Mouse (Mus musculus) embryonic facial prominence, embryonic 13.5 days (tissue): ENCODE measurements at regions not wholly inside any gene's neighbourhood (a gene's known extent, or its start where the extent isn't known, plus 50 kb on each side); places are given as distances from the start of the nearest gene placed in this dataset.

ENCODE experiments used
- ATAC-seq: fragments of 200-750 bp; cut with Nextera tagmentation; 2 replicates; pipeline ENCODE4 v1.8.0; 2017; ENCODE audit warnings: low read depth; ENCODE audit not compliant: insufficient number of reproducible peaks, insufficient read depth, low FRiP score, low TSS enrichment
- H3K27ac ChIP-seq: fragments of 300-500 bp; sonication (generic); 2 replicates; pipeline ENCODE4 v1.5.1; 2015; ENCODE audit warnings: moderate library complexity, mild to moderate bottlenecking, inconsistent platforms
- H3K27me3 ChIP-seq: fragments of 300-500 bp; sonication (generic); 2 replicates; pipeline ENCODE4 v1.6.1; 2015; ENCODE audit warnings: mild to moderate bottlenecking, inconsistent platforms
- H3K36me3 ChIP-seq: fragments of 300-500 bp; sonication (generic); 2 replicates; pipeline ENCODE4 v1.6.1; 2015; ENCODE audit warnings: mild to moderate bottlenecking, inconsistent platforms
- H3K4me1 ChIP-seq: fragments of 300-500 bp; sonication (generic); 2 replicates; pipeline ENCODE4 v1.6.1; 2015; ENCODE audit warnings: inconsistent platforms
- H3K4me2 ChIP-seq: fragments of 300-500 bp; sonication (generic); 2 replicates; pipeline ENCODE4 v1.6.1; 2015; ENCODE audit warnings: moderate library complexity, mild to moderate bottlenecking, inconsistent platforms
- H3K4me3 ChIP-seq: fragments of 300-500 bp; sonication (generic); 2 replicates; pipeline ENCODE4 v1.5.1; 2015; ENCODE audit warnings: mild to moderate bottlenecking, inconsistent platforms
- H3K9ac ChIP-seq: fragments of 300-500 bp; sonication (generic); 2 replicates; pipeline ENCODE4 v1.6.1; 2015; ENCODE audit warnings: mild to moderate bottlenecking, inconsistent platforms
- H3K9me3 ChIP-seq: fragments of 300-500 bp; sonication (generic); 2 replicates; pipeline ENCODE4 v1.6.1; 2016; ENCODE audit warnings: inconsistent platforms
- WGBS: fragments of 180-500 bp; shearing (Covaris S2); methylation state at CpG from one replicate; pipeline ENCODE4 v1.1.7; 2015; ENCODE audit warnings: mixed read lengths; 5-methylcytosine and 5-hydroxymethylcytosine counted together

DNA sequence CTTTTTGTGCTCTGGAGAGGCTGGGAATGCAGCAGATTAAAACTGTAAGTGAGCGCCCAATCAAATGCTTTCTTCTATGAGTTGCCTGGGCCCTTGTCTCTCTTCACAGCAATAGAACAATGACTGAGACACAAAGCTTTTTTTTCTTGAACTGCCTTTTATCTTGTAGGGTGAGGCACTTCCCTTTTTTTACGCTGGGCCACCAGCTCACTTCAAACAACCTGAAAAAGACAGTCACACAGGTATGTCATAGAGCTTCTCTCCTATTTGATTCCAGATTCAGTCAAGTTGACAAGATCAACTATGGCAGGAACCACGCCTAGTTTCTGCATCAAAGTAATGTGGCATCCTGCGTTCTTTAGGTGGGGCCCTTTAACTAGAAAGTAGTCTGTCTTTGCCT, 246.2 kb upstream of the Lyplal1 start:
- no peak for ATAC-seq
- H3K9ac ChIP-seq = no peak overlapping the region
- WGBS = 83% methylated on average over 4 of the region's 4 CpGs
- H3K27me3 ChIP-seq = no peaks in the 10 kb centered on the region
- H3K4me3 ChIP-seq = no peak overlapping the region
- H3K36me3 ChIP-seq = no peaks in the 10 kb centered on the region
- no peaks in the 10 kb centered on the region for H3K9me3 ChIP-seq
- H3K4me2 ChIP-seq = no peak overlapping the region
- H3K4me1 ChIP-seq = peaks cover 2% of the 10 kb centered on the region
- H3K27ac ChIP-seq = no peak overlapping the region

DNA sequence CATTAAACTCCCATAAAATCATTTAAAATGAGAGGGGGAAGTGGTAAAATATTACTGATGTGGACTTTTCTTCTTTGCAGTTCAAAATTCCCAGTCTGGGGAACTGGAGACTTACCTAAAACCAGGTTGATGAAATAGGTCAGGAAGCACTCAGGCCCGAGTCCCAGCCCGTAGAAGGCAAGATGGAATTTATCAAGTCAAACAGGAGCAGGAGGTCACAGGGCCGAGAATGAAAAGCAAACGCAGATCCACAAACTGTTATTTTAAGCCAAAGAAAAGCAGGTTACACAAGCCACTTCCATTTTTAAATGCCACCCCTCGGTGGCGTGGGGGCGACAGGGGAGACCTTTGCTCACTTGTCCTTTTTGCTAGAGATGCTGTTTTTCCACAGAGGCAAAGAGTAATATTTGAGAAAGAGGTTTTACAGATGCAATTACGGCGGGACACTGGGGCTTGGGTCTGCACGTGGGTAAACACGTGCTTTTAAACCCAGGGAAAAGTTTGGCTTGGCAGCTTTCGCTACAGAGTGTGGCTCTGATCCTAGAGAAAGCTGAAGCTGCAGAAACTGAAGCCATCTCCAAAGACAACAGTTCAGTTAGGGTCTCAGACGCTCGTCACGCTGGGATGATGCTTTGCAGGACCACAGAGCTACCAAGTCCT, 241.0 kb upstream of the Lyplal1 start:
- H3K36me3 ChIP-seq = no peaks in the 10 kb centered on the region
- peaks cover 10% of the 10 kb centered on the region for H3K4me1 ChIP-seq
- no peak for ATAC-seq
- H3K4me2 ChIP-seq = peak overlapping the region; percentile 23
- H3K4me3 ChIP-seq = peak overlapping the region; percentile 3; the same call in 1 of the 2 replicates
- H3K9me3 ChIP-seq = no peaks in the 10 kb centered on the region
- no peaks in the 10 kb centered on the region for H3K27me3 ChIP-seq
- WGBS = 26% methylated on average over 15 of the region's 15 CpGs
- no peak overlapping the region for H3K9ac ChIP-seq
- H3K27ac ChIP-seq = peak overlapping the region; percentile 4; the same call in 1 of the 2 replicates

DNA sequence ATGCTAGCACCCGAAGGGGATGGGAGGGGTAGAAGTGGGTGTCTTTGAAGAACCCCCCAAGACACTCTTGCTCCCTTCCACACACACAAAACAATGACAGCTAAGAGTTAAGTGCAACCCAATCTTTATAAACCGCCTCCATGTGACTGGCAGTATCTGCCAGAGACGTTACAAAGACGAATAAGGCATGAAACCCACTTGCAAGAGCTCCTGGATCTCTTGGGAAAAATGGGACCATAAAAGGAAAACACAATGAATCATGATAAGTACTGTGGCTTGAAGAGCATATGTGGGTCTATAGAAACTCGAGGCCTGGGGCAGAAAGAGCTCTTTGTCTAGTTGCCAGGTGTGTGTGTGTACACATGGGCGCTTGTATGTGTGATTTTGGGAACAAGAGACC, 237.6 kb upstream of the Lyplal1 start:
- WGBS = 44% methylated on average over 6 of the region's 6 CpGs

DNA sequence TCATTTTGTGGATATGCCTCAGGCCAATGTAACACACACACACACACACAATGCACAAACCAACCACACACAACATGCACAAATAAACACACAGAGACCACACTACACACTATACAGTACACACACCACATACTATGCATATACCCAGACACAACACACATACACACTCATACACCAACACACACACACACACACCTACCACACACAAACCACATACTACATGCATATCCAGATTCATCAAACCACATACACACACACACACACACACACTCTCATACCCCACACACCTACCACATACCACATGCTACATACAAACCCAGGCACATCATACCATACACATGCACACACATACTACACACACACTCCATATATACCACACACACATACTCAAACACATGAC, 237.0 kb upstream of the Lyplal1 start:
- Histone ChIP-seq H3K27me3 (no peaks in the 10 kb centered on the region), H3K4me2 (no peak overlapping the region), H3K9ac (no peak overlapping the region), H3K4me3 (no peak overlapping the region), H3K36me3 (no peaks in the 10 kb centered on the region), H3K9me3 (0 out of 2 replicates have a peak, but pooled peaks cover 2% of the 10 kb centered on the region), H3K4me1 (peaks cover 10% of the 10 kb centered on the region), H3K27ac (no peak overlapping the region)
- no peak for ATAC-seq

More for the DNA sequence above, 237.6 kb upstream of the Lyplal1 start:
- Histone ChIP-seq H3K36me3 (no peaks in the 10 kb centered on the region), H3K4me3 (no peak overlapping the region), H3K27me3 (no peaks in the 10 kb centered on the region), H3K9me3 (0 out of 2 replicates have a peak, but pooled peaks cover 2% of the 10 kb centered on the region), H3K27ac (no peak overlapping the region), H3K4me2 (no peak overlapping the region), H3K4me1 (peaks cover 10% of the 10 kb centered on the region), H3K9ac (no peak overlapping the region)
- ATAC-seq = no peak

DNA sequence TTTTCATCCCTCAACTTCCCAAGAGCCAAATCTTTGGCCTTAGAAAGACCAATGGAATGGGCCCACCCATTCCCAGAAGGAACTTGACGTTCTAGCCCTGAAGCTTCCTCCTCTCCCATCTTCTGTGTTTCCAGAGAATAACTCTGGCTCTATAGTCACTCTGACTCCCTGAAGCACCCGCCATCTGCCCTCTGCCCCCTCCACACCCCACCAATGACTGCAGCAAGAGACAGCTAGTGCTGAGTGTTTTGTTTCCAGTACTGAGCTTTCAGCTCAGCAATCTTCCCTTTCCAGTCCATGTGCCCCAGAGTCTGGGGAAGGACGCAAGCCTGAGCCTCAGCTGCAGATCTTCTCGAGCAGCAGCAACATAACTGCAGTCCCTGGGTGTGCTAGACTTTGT, 233.3 kb upstream of the Lyplal1 start:
- Histone ChIP-seq H3K36me3 (no peaks in the 10 kb centered on the region), H3K9ac (no peak overlapping the region), H3K27me3 (no peaks in the 10 kb centered on the region), H3K4me2 (no peak overlapping the region), H3K27ac (no peak overlapping the region), H3K4me1 (peaks cover 8% of the 10 kb centered on the region), H3K4me3 (no peak overlapping the region), H3K9me3 (0 out of 2 replicates have a peak, but pooled peaks cover 2% of the 10 kb centered on the region)
- no peak for ATAC-seq
- 84% methylated on average over 4 of the region's 4 CpGs for WGBS

DNA sequence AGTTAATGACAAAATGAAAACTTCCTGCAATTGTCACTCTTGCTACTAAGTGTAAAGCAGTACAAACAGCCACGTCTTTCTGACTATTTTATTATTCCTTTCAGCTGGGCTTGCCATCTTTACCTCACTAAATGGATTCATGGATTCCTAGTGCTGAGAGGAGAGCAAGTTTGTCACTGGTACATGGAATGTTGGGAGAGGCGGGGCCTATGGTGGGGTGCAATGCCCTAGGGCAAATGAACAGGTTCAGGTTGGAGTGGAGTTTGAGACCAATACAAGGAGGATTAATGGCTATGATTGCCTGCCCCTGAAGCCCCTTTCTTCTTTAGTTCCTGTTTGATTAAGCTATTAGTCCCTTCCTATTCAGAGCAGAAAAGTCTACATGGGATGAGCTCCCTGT, 232.9 kb upstream of the Lyplal1 start:
- H3K4me2 ChIP-seq = no peak overlapping the region
- H3K27me3 ChIP-seq = no peaks in the 10 kb centered on the region
- H3K4me3 ChIP-seq = no peak overlapping the region
- no peak overlapping the region for H3K27ac ChIP-seq
- 82% methylated on average over 2 of the region's 2 CpGs for WGBS
- no peaks in the 10 kb centered on the region for H3K36me3 ChIP-seq
- no peak for ATAC-seq
- H3K4me1 ChIP-seq = peaks cover 8% of the 10 kb centered on the region
- H3K9ac ChIP-seq = no peak overlapping the region
- H3K9me3 ChIP-seq = 0 out of 2 replicates have a peak, but pooled peaks cover 2% of the 10 kb centered on the region

DNA sequence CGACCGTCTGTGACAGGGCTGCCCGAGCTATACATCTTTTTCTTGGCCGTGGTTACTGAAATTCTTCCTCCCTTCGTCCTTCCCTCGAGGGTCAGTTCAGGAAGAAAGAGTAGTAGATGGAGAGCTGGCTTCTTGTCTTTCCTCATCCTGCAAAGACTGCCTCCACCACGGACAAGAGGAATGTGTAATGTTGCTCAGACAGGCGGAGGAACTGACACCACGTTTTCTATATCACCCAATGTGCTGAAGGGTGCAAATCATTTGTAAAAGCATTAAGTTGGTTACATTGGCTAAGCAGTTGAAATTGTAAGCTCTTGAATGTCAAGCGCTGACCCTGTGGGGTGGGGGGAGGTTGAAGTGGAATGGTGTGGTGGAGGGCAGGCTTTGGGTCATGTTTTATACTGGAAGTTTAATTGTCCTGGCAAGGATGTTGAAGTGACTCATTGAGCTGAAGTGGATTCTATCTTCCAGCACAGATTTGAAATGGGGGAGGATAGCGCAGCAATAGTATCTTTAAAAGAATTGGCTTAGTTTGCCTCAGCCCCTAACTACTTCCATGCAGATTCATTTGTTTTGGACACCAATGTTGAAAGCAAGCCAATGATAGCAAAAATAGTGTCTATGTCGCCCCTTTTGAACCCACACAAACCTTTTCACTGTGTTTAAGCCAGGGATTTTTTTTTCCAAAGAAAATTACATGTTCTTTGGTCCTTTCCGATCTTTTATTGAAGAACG, 230.5 kb upstream of the Lyplal1 start:
- H3K36me3 ChIP-seq = no peaks in the 10 kb centered on the region
- H3K4me3 ChIP-seq = no peak overlapping the region
- H3K9me3 ChIP-seq = 0 out of 2 replicates have a peak, but pooled peaks cover 2% of the 10 kb centered on the region
- peaks cover 5% of the 10 kb centered on the region for H3K4me1 ChIP-seq
- ATAC-seq = no peak
- H3K27ac ChIP-seq = no peak overlapping the region
- no peak overlapping the region for H3K9ac ChIP-seq
- no peaks in the 10 kb centered on the region for H3K27me3 ChIP-seq
- H3K4me2 ChIP-seq = no peak overlapping the region
- WGBS = 77% methylated on average over 14 of the region's 14 CpGs

DNA sequence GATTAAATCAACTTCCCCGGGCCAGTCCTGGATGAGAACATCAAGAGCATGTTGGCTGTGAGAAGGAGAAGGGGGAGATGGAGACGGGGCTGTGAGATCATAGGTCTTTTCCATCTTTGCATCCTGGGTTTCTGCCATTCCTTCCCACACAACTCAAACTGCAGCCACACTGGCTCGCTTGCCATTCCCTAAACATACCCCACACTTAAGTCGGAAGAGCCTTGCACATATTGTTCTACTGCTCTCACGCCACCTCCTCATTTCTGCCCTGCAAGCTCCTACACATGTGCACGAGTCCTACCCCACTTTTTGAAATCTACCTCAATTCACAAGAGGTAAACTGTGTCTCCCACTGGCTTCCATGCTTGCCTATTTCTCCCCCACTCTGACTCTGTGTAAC, 228.3 kb upstream of the Lyplal1 start:
- Histone ChIP-seq H3K9ac (no peak overlapping the region), H3K27me3 (no peaks in the 10 kb centered on the region), H3K9me3 (no peaks in the 10 kb centered on the region), H3K36me3 (no peaks in the 10 kb centered on the region), H3K4me1 (peaks cover 5% of the 10 kb centered on the region), H3K4me3 (no peak overlapping the region), H3K4me2 (no peak overlapping the region), H3K27ac (no peak overlapping the region)
- WGBS = 91% methylated on average over 6 of the region's 6 CpGs
- no peak for ATAC-seq

DNA sequence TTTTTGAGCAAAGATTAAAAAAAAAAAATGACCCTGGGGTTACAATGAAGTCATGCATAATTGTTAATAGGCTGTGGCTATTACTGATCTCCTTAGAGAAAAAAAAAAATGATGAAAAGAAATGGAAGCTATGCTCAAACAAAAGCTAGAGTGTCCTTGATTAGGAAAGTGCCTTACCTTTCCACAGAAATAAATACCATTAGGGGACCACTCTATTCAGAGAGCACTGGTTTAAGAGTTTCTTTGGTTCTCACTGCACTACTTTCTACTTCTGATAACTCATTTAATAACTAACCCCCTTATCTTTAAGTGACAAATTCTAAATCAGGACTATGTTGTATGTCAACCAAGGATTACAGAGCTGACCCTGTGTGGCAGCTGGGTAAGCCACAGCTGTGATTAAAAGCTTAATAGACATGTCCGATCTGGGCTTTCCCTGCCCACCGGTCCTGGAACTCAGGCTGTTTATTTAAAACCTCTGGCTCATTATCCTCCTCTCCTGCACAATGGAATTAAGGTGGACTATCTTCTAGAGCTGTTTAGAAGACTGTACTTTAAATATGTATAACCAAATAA, 225.9 kb upstream of the Lyplal1 start:
- Histone ChIP-seq H3K4me2 (no peak overlapping the region), H3K27me3 (no peaks in the 10 kb centered on the region), H3K36me3 (no peaks in the 10 kb centered on the region), H3K9me3 (no peaks in the 10 kb centered on the region), H3K27ac (no peak overlapping the region), H3K9ac (no peak overlapping the region), H3K4me1 (peaks cover 4% of the 10 kb centered on the region), H3K4me3 (no peak overlapping the region)
- 44% methylated on average over 2 of the region's 2 CpGs for WGBS
- no peak for ATAC-seq

DNA sequence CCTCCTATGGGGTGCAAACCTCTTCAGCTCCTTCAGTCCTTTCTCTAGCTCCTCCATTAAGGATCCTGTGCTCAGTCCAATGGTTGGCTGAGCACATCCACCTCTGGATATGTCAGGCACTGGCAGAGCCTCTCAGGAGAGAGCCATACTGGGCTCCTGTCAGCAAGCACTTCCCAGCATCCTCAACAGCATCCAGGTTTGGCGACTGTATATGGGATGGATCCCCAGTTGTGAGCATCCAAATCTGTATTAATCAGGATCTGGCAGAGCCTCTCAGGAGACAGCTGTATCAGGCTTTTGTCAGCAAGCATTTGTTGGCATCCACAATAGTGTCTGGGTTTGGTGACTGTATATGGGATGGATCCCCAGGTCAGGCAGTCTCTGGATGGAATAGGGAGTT, 225.3 kb upstream of the Lyplal1 start:
- Histone ChIP-seq H3K36me3 (no peaks in the 10 kb centered on the region), H3K4me2 (no peak overlapping the region), H3K27ac (no peak overlapping the region), H3K27me3 (no peaks in the 10 kb centered on the region), H3K4me1 (peaks cover 4% of the 10 kb centered on the region), H3K9me3 (no peaks in the 10 kb centered on the region), H3K4me3 (no peak overlapping the region), H3K9ac (no peak overlapping the region)
- no peak for ATAC-seq
- 76% methylated on average over 1 of the region's 1 CpGs for WGBS

DNA sequence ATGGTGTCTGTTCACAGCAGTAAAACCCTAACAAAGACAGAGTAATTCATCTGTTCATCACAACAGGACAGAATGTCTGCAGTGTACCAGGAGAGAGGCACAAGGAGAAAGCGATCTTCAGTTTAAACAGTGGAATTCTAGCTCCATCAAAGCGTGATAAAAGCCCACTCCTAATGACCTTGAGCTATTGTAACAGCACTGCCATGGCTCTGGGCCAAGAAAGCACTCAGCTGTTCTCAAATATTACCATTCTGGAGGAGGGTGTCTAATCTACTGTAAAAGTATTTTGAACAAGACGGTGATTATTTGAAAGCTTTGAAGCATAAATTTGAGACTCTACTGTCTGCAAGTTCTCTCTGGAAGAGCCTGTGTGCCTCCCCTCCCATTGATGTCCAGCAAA, 224.8 kb upstream of the Lyplal1 start:
- WGBS = 62% methylated on average over 3 of the region's 3 CpGs
- H3K27ac ChIP-seq = no peak overlapping the region
- ATAC-seq = no peak

DNA sequence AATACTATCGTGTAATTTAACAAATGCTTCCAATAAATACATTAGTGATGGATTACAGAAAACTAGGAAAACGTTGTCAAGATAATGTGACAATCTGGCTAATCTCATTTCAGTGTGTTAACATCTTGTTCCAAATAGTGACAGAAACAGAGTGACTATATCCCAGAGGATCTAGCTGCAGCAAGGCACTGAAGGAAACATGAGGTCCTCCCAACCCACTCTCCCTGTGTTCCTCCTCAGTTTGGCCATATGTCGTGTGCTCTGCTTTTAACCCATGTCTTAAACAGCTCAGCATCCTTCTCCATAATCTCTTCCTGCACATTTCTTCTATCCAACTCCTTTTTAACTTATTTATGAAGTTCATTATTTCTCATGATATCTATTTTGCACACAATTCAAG, 223.6 kb upstream of the Lyplal1 start:
- WGBS = 77% methylated on average over 3 of the region's 3 CpGs
- peaks cover 4% of the 10 kb centered on the region; the same call in 1 of the 2 replicates for H3K4me1 ChIP-seq
- H3K9ac ChIP-seq = no peak overlapping the region
- H3K36me3 ChIP-seq = no peaks in the 10 kb centered on the region
- H3K27ac ChIP-seq = no peak overlapping the region
- no peak overlapping the region for H3K4me3 ChIP-seq
- H3K27me3 ChIP-seq = no peaks in the 10 kb centered on the region
- ATAC-seq = no peak
- H3K4me2 ChIP-seq = no peak overlapping the region
- H3K9me3 ChIP-seq = no peaks in the 10 kb centered on the region

More for the DNA sequence above, 224.8 kb upstream of the Lyplal1 start:
- Histone ChIP-seq H3K4me2 (no peak overlapping the region), H3K36me3 (no peaks in the 10 kb centered on the region), H3K9ac (no peak overlapping the region), H3K27me3 (no peaks in the 10 kb centered on the region), H3K9me3 (no peaks in the 10 kb centered on the region), H3K4me3 (no peak overlapping the region), H3K4me1 (peaks cover 4% of the 10 kb centered on the region; the same call in 1 of the 2 replicates)
